Comparison of ENCODE assay signal across 23 mouse cellular contexts in genomic region chr2:113498717-113499116, GRCm38 (mm10).
DNase-seq lines count a peak whose midpoint lies in the region; ATAC-seq and TF ChIP-seq lines count a peak whose summit lies in the region.
"Had no signal": no experiment of that assay in that cellular context is flagged by ENCODE, and none has a peak within 500 bp of the region (broad histone marks: within the 10 kb centered on the region; RNA-seq: fewer than 3 reads in every experiment).

No protein-coding gene starts in this region.

- DNase-seq in heart, adult 2 months: no peak
- DNase-seq in lung, embryonic 14.5 days: no peak
- DNase-seq in lung, postnatal 4 days: no peak
- no peak for DNase-seq in Patski (ENCODE audit: low read depth, low spot score)
- DNase-seq in limb, embryonic 14.5 days (ENCODE audit: low spot score): no peak
- no peak for DNase-seq in left cerebral cortex, postnatal 10 days (ENCODE audit: extremely low spot score in 1 of 2, low spot score in 2 of 2)
- no peak for DNase-seq in cerebellum, adult 11 months
- DNase-seq: adrenal gland, postnatal 14 days; B cell, adult 2 months; cerebellum, adult 2 months; gastrocnemius, postnatal 36 days; kidney, adult 18-20 months; liver had no signal

- CTCF ChIA-PET in Patski (lab: Charles Lee): interaction anchor here (1.3 to 1.6 kb wide), 3 partner anchors 19 to 325 kb away, joined by 3 to 6 read pairs (median 4); no protein-coding TSS in a partner anchor

- no peaks in the 10 kb centered on the region for H3K9me3 ChIP-seq in heart, embryonic 12.5 days (replicated peaks)
- H3K9me3 ChIP-seq in lung, embryonic 14.5 days (ENCODE audit: low read depth, low read length): no peaks in the 10 kb centered on the region
- no peaks in the 10 kb centered on the region for H3K9me3 ChIP-seq in limb, embryonic 14.5 days (ENCODE audit: control insufficient read depth, low read length)
- H3K9me3 ChIP-seq: embryonic facial prominence, embryonic 13.5 days; hindbrain, embryonic 15.5 days; lung, embryonic 15.5 days; megakaryocyte, embryonic 14.5 days; stomach, embryonic 15.5 days had no signal

- POLR2A ChIA-PET in Patski (lab: Charles Lee): no interaction called here

- no peaks in the 10 kb centered on the region for H3K4me1 ChIP-seq in heart, adult 2 months (ENCODE audit: control insufficient read depth, insufficient read depth, low read length)
- H3K4me1 ChIP-seq in heart, embryonic 12.5 days (replicated peaks): no peaks in the 10 kb centered on the region
- no peaks in the 10 kb centered on the region for H3K4me1 ChIP-seq in lung, embryonic 14.5 days (ENCODE audit: insufficient read depth)
- no peaks in the 10 kb centered on the region for H3K4me1 ChIP-seq in limb, embryonic 14.5 days (ENCODE audit: control insufficient read depth, insufficient read depth, low read length)
- H3K4me1 ChIP-seq: embryonic facial prominence, embryonic 13.5 days; hindbrain, embryonic 15.5 days; lung, embryonic 15.5 days; megakaryocyte, embryonic 14.5 days; stomach, embryonic 15.5 days had no signal

- TF ChIP-seq EP300 in heart, adult 2 months (IDR thresholded peaks at IDR 0.05; ENCODE audit: insufficient read depth, low read depth, low read length): no peak

- no peak overlapping the region for H3K4me2 ChIP-seq in heart, embryonic 12.5 days
- H3K4me2 ChIP-seq in lung, embryonic 14.5 days: no peak overlapping the region
- peak overlapping the region; percentile 22; the same call in 1 of the 2 replicates for H3K4me2 ChIP-seq in limb, embryonic 14.5 days (replicated peaks; ENCODE audit: low read depth, low read length, severe bottlenecking)
- H3K4me2 ChIP-seq: embryonic facial prominence, embryonic 13.5 days; heart, embryonic 11.5 days; hindbrain, embryonic 15.5 days; lung, embryonic 15.5 days; stomach, embryonic 15.5 days had no signal

- H3K79me2 ChIP-seq in heart, adult 2 months (replicated peaks; ENCODE audit: control insufficient read depth, insufficient read depth, low read length): no peaks in the 10 kb centered on the region

- H3K27me3 ChIP-seq in heart, adult 2 months (ENCODE audit: control insufficient read depth, insufficient read depth, low read length): no peaks in the 10 kb centered on the region
- H3K27me3 ChIP-seq in heart, embryonic 12.5 days (replicated peaks): no peaks in the 10 kb centered on the region
- H3K27me3 ChIP-seq in lung, embryonic 14.5 days (ENCODE audit: insufficient read depth, low read length): no peaks in the 10 kb centered on the region
- H3K27me3 ChIP-seq in Patski: no peaks in the 10 kb centered on the region
- no peaks in the 10 kb centered on the region for H3K27me3 ChIP-seq in limb, embryonic 14.5 days (ENCODE audit: control insufficient read depth, insufficient read depth, low read length)
- H3K27me3 ChIP-seq: hindbrain, embryonic 15.5 days; lung, embryonic 15.5 days; megakaryocyte, embryonic 14.5 days; stomach, embryonic 15.5 days had no signal

- TF ChIP-seq POLR2A in heart, adult 2 months (IDR thresholded peaks at IDR 0.05; ENCODE audit: insufficient read depth, low read depth, low read length): no peak
- no peak for TF ChIP-seq POLR2A in limb, embryonic 14.5 days (IDR thresholded peaks at IDR 0.05; ENCODE audit: borderline replicate concordance, extremely low read depth, insufficient read depth, insufficient read length)

- H3K9ac ChIP-seq in heart, adult 2 months (ENCODE audit: low read depth, low read length): no peak overlapping the region
- H3K9ac ChIP-seq in heart, embryonic 12.5 days: no peak overlapping the region
- H3K9ac ChIP-seq in lung, embryonic 14.5 days: no peak overlapping the region
- no peak overlapping the region for H3K9ac ChIP-seq in limb, embryonic 14.5 days (ENCODE audit: low read depth, low read length, severe bottlenecking)
- H3K9ac ChIP-seq: embryonic facial prominence, embryonic 13.5 days; hindbrain, embryonic 15.5 days; lung, embryonic 15.5 days; stomach, embryonic 15.5 days had no signal

- H3K36me3 ChIP-seq in heart, adult 2 months (ENCODE audit: control insufficient read depth, insufficient read depth, low read length): no peaks in the 10 kb centered on the region
- no peaks in the 10 kb centered on the region for H3K36me3 ChIP-seq in heart, embryonic 12.5 days
- H3K36me3 ChIP-seq in lung, embryonic 14.5 days (ENCODE audit: insufficient read depth): no peaks in the 10 kb centered on the region
- no peaks in the 10 kb centered on the region for H3K36me3 ChIP-seq in limb, embryonic 14.5 days (ENCODE audit: control insufficient read depth, insufficient read depth, low read length)
- H3K36me3 ChIP-seq: embryonic facial prominence, embryonic 13.5 days; G1E; hindbrain, embryonic 15.5 days; lung, embryonic 15.5 days; stomach, embryonic 15.5 days had no signal

- intact Hi-C loops in heart, adult 2 months (cut with DNase I): loop anchor here (10.0 kb wide), 1 partner anchor 146 kb away; no protein-coding TSS in a partner anchor
- intact Hi-C loops in left cerebral cortex, postnatal 10 days (cut with DNase I): no loop called here

- no peak overlapping the region for H3K4me3 ChIP-seq in heart, adult 2 months
- H3K4me3 ChIP-seq in heart, embryonic 12.5 days: no peak overlapping the region
- no peak overlapping the region for H3K4me3 ChIP-seq in lung, embryonic 14.5 days (ENCODE audit: low read depth, low read length)
- H3K4me3 ChIP-seq in limb, embryonic 14.5 days (replicated peaks; ENCODE audit: low read length): no peak overlapping the region
- H3K4me3 ChIP-seq: embryonic facial prominence, embryonic 13.5 days; hindbrain, embryonic 15.5 days; left cerebral cortex, adult 2 months; lung, embryonic 15.5 days; megakaryocyte, embryonic 14.5 days; stomach, embryonic 15.5 days had no signal

- ATAC-seq in heart, embryonic 12.5 days (ENCODE audit: insufficient number of reproducible peaks, low FRiP score): no peak
- no peak for ATAC-seq in lung, embryonic 14.5 days (ENCODE audit: insufficient read depth)
- ATAC-seq in Patski: no peak
- ATAC-seq in limb, embryonic 14.5 days (ENCODE audit: low FRiP score, low read depth): no peak
- ATAC-seq: midbrain, embryonic 16.5 days had no signal

- 0 out of 2 replicates have a peak, but pooled peaks have one; percentile 4 for TF ChIP-seq CTCF in heart, adult 2 months (IDR thresholded peaks at IDR 0.05)
- 0 out of 2 replicates have a peak, but pooled peaks have one; percentile 17 for TF ChIP-seq CTCF in lung, embryonic 14.5 days (IDR thresholded peaks at IDR 0.05; ENCODE audit: low read depth)
- peak; percentile 15 for TF ChIP-seq CTCF in Patski (IDR thresholded peaks at IDR 0.05)

- H3K27ac ChIP-seq in heart, adult 2 months: no peak overlapping the region
- no peak overlapping the region for H3K27ac ChIP-seq in heart, embryonic 12.5 days (ENCODE audit: poor library complexity, severe bottlenecking)
- no peak overlapping the region for H3K27ac ChIP-seq in lung, embryonic 14.5 days (ENCODE audit: low read depth)
- no peak overlapping the region for H3K27ac ChIP-seq in limb, embryonic 14.5 days (replicated peaks; ENCODE audit: low read depth, low read length)
- H3K27ac ChIP-seq: embryonic facial prominence, embryonic 13.5 days; hindbrain, embryonic 15.5 days; left cerebral cortex, adult 2 months; lung, embryonic 15.5 days; stomach, embryonic 15.5 days had no signal

- in situ Hi-C loops in Patski (cut with MboI; ENCODE audit: low pct_unique_long_range_greater_than_20kb): loop anchor here (10.0 kb wide), 1 partner anchor 306 kb away; no protein-coding TSS in a partner anchor

- WGBS in heart, adult 2 months: 44% methylated on average over 7 of the region's 7 CpGs
- WGBS in heart, embryonic 12.5 days: 50% methylated on average over 7 of the region's 7 CpGs
- 56% methylated on average over 7 of the region's 7 CpGs for WGBS in lung, embryonic 14.5 days
- 54% methylated on average over 7 of the region's 7 CpGs for WGBS in limb, embryonic 14.5 days
